Mouse (Mus musculus): ENCODE measurements around the gene Hoxd11.

GRCm38 (mm10) chr2:74721882-74722281, 42.5 kb downstream of the Hoxd11 start:
- TF ChIP-seq CTCF (IDR thresholded peaks at IDR 0.05) (no peak), EP300 (IDR thresholded peaks at IDR 0.05) (no peak)
